Mouse (Mus musculus): ENCODE measurements around the gene Kcnj6.

DNA sequence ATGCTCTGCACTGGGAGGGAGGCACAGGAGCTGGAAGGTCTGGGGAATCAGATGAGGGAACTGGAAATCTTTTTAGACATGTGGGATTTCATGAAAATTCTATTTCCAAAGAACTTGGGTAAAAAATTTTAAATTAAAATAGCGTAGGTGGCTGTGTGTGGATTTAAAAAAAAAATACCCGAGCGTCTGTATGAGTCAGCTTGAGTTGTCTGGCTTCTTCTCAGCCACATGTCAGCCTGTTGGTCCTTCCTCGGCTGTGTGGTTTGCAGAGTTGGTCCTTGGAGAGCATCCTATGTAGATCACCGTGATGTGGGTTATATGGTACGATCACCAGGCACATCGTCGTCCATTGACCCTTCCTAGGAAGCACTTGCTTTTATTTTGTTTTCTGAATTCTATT, 114.3 kb downstream of the Kcnj6 start:
- TF ChIP-seq MAX (IDR thresholded peaks at IDR 0.05): no peak
- TF ChIP-seq USF1 (IDR thresholded peaks at IDR 0.05; ENCODE audit: low read depth): no peak
- no peak for TF ChIP-seq CTCF (IDR thresholded peaks at IDR 0.05; ENCODE audit: control insufficient read depth, insufficient read depth, insufficient read length)
- TF ChIP-seq CEBPB (IDR thresholded peaks at IDR 0.05; ENCODE audit: low read depth): no peak
- no peak for TF ChIP-seq MYOG (IDR thresholded peaks at IDR 0.05; ENCODE audit: control insufficient read depth, extremely low read depth, insufficient read length)
- no peak for TF ChIP-seq MYOD1 (IDR thresholded peaks at IDR 0.05; ENCODE audit: control insufficient read depth, insufficient read length, low read depth)
- TF ChIP-seq FOSL1 (IDR thresholded peaks at IDR 0.05; ENCODE audit: insufficient read depth, low read length, poor library complexity, severe bottlenecking): no peak
